Mouse (Mus musculus) leukemia stem cell, adult 10-12 weeks (primary cell): ENCODE measurements around the gene Ghrh. TPM values are rescaled to one million over a fixed set of nuclear protein-coding genes. Genes with fewer than 3 reads are reported as not detected.

Experiments
- polyA plus RNA-seq: library from polyadenylated mRNA; stranded (reverse); fragments of >175 nt; gene quantifications from 2 replicates; pipeline ENCODE4 v1.2.3, GENCODE M21; 2012; ENCODE audit warnings: low replicate concordance

The Ghrh gene
- polyA plus RNA-seq = not detected in 2 replicates

DNA sequence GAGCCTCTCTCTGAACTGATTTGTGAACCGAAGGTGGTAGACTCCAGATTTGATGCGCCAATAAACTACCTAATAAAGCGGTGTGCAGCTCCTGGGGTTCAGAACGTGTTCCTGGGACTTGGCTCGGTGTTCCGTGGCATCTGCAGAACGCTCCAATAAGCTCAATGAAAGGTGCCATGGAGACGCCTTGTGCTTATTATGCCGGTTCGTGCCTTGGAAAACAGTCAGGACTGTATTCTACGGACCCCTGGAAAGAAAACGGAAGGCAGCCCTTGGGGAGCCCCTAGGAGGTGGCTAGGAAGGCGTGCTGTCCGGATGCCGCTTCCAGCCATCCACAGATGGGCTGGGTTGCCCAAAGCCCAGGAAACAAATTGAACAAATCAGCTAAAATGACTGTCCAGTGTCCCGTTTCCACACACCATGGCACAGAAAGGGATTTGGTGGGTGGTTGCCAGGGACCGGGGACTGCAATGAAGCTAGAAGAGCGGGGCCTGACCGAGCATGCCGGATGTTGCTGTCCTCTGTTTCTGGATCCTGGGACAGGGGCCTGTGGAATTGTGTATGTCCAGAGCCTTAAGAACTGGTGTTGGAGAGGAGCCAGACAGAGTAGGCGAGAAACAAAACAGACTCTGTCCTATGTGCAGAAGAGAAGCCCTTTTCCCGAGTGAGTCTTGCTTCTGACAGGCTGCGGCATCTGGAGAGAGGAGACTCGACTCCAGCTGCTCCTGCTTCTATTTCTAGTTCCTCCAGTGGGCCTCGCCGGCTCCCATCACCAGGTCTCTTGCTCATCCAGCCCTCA, at the start of gene Ghrh:
Ghrh (minus strand) TSS at position 146 of the 799 bp plus-strand sequence.

DNA sequence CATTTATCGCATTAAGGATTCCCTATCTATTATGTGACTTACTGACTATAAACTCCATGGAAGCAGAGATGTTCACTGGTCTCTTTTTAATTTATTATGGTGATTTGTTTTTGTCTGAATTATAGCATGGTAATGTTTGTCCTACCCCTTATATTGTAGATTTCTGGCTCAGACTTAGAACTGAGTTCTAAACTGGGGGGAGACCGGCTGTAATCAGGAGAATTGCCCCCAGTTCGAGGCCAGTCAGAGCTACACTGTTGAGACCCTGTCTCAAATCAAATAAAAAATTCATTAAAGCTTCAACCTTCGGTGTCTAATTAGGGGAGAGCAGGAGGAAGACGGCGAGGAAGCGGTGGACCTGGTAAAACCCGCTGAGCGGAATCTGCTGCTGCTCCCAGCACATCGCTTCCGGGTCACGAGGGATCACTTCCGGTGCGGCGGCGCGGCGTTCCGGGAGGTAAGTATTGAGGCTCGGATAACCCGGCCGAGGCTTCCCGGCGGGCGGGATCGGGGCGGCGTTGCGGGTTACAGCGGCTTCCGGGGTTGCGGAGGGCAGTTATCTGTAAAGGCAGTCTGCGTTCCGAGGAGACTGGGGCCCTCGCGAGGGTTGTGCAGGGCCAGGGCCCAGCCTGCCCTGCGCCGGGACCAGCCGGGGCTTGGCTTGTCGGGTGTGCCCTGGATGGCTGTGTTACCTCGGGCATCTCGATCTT, 20.0 kb upstream of the Ghrh start, which contains the start of gene Manbal:
Manbal (plus strand) TSS at position 411 of the 710 bp plus-strand sequence.

Other genes starting within 250 kb of the Ghrh start
- gene Samhd1, start 212.2 kb downstream of the Ghrh start, polyA plus RNA-seq = 15.0 and 94.0 TPM in 2 replicates
- gene Rbl1, start 143.0 kb downstream of the Ghrh start, polyA plus RNA-seq = 5.5 and 10.9 TPM in 2 replicates
- gene Rpn2, start 68.5 kb downstream of the Ghrh start, polyA plus RNA-seq = 93.2 and 157 TPM in 2 replicates
- 0.60 TPM in 1 of 2 replicates, not detected in the other for gene Mroh8, start 68.0 kb downstream of the Ghrh start, polyA plus RNA-seq
- gene Manbal, start 20.1 kb upstream of the Ghrh start, polyA plus RNA-seq = 25.7 and 35.3 TPM in 2 replicates
- 4.2 and 4.8 TPM in 2 replicates for gene Src, start 70.9 kb upstream of the Ghrh start, polyA plus RNA-seq
- gene Nnat, start 212.6 kb upstream of the Ghrh start, polyA plus RNA-seq = 0.63 TPM in 1 of 2 replicates, not detected in the other
- 4.9 and 15.5 TPM in 2 replicates for gene Blcap, start 223.8 kb upstream of the Ghrh start, polyA plus RNA-seq